Mouse (Mus musculus) myocyte (in vitro differentiated cells): ENCODE results near the gene B3gnt3.

Experiments
- CEBPB ChIP-seq: IDR thresholded peaks from 2 replicates; pipeline ENCODE4 v1.6.1; 2011; ENCODE audit warnings: mild to moderate bottlenecking, moderate library complexity; ENCODE audit not compliant: poor library complexity, insufficient read depth, severe bottlenecking
- E2F4 ChIP-seq: IDR thresholded peaks from one replicate; pipeline ENCODE4 v1.6.1; 2011; ENCODE audit warnings: mild to moderate bottlenecking, control low read depth, moderate library complexity; ENCODE audit not compliant: insufficient read depth
- MAX ChIP-seq: IDR thresholded peaks from one replicate; pipeline ENCODE4 v1.6.1; 2011; ENCODE audit warnings: low read depth, mild to moderate bottlenecking, control low read depth
- MYOD1 ChIP-seq, 3 experiments: IDR thresholded peaks; one replicate each; pipeline ENCODE4 v1.6.1; 2011; ENCODE audit warnings: control low read depth in 2 of 3, low read depth in 2 of 3, mild to moderate bottlenecking in 2 of 3, moderate library complexity in 1 of 3; ENCODE audit not compliant: insufficient read length in 2 of 3, control insufficient read depth in 1 of 3
- MYOG ChIP-seq, 3 experiments: IDR thresholded peaks; one replicate each; pipeline ENCODE4 v1.6.1; 2011; ENCODE audit warnings: control low read depth in 2 of 3, low read depth in 2 of 3, mild to moderate bottlenecking in 2 of 3; ENCODE audit not compliant: insufficient read length in 2 of 3, control insufficient read depth in 1 of 3, insufficient read depth in 1 of 3
- POLR2A ChIP-seq: IDR thresholded peaks from one replicate; pipeline ENCODE4 v1.6.1; 2011; ENCODE audit warnings: low read depth, mild to moderate bottlenecking, control low read depth, moderate library complexity; ENCODE audit not compliant: insufficient read length
- POLR2AphosphoS2 ChIP-seq: IDR thresholded peaks from one replicate; pipeline ENCODE4 v1.6.1; 2011; ENCODE audit warnings: low read depth, control low read depth; ENCODE audit not compliant: insufficient read length
- REST ChIP-seq: IDR thresholded peaks from one replicate; pipeline ENCODE4 v1.6.1; 2011; ENCODE audit warnings: mild to moderate bottlenecking, control low read depth, moderate library complexity; ENCODE audit not compliant: insufficient read depth, insufficient read length
- USF1 ChIP-seq: IDR thresholded peaks from one replicate; pipeline ENCODE4 v1.6.1; 2011; ENCODE audit warnings: low read depth, mild to moderate bottlenecking, control low read depth, moderate library complexity

DNA sequence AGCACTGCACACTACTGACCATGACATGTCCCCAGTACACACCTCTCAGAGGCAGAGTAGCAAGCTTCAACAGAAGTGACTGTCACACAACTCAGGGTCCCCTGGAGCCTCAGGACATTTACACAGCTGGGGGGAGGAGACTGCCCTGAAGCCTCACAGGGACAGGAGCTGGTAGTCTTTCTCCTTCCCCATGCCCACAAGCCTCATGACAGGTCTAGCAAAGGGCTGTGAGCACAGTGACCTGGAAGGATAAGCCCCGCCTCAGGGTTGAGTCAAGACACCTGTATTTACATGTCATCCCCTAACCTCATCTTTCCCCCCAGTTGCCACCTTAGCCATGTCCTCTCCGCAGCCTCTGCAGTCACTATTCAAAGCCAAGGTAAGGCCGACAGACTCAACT is 39.6 kb upstream of the B3gnt3 start:
- TF ChIP-seq POLR2A (no peak), MYOD1 (IDR thresholded peaks at IDR 0.05; ENCODE audit: control insufficient read depth in 1 of 3, insufficient read length in 2 of 3, low read depth in 2 of 3) (no peak), MAX (no peak), USF1 (no peak), REST (no peak), CEBPB (no peak), MYOG (IDR thresholded peaks at IDR 0.05; ENCODE audit: control insufficient read depth in 1 of 3, insufficient read depth in 1 of 3, insufficient read length in 2 of 3, low read depth in 2 of 3) (no peak), POLR2AphosphoS2 (no peak), E2F4 (no peak)
